Mouse (Mus musculus) stomach, postnatal 0 days (tissue): Measurements from ENCODE around the gene Stx4a. TPM values are rescaled to one million over a fixed set of nuclear protein-coding genes. Genes with fewer than 3 reads are reported as not detected.

Source experiments
- ATAC-seq: fragments of 200-750 bp; cut with Nextera tagmentation; 2 replicates; pipeline ENCODE4 v1.8.0; 2017; ENCODE audit not compliant: low FRiP score, low TSS enrichment
- DNase-seq: peaks from one replicate; pipeline ENCODE4 v3.0.0-alpha.2; 2016; ENCODE audit warnings: low spot score
- H3K27ac ChIP-seq: fragments of 300-500 bp; sonication (generic); replicated peaks from 2 replicates; pipeline ENCODE4 v1.5.1; 2014; ENCODE audit warnings: mild to moderate bottlenecking, control low read depth
- H3K27me3 ChIP-seq: fragments of 300-500 bp; sonication (generic); 2 replicates; pipeline ENCODE4 v1.6.1; 2014; ENCODE audit warnings: low read length; ENCODE audit not compliant: control insufficient read depth, insufficient read depth
- H3K36me3 ChIP-seq: fragments of 300-500 bp; sonication (generic); 2 replicates; pipeline ENCODE4 v1.6.1; 2014; ENCODE audit warnings: low read length, mixed read lengths; ENCODE audit not compliant: control insufficient read depth, insufficient read depth
- H3K4me1 ChIP-seq: fragments of 300-500 bp; sonication (generic); replicated peaks from 2 replicates; pipeline ENCODE4 v1.6.1; 2014; ENCODE audit warnings: antibody characterized with exemption; ENCODE audit not compliant: control insufficient read depth, insufficient read depth
- H3K4me2 ChIP-seq: fragments of 300-500 bp; sonication (generic); replicated peaks from 2 replicates; pipeline ENCODE4 v1.6.1; 2014; ENCODE audit warnings: low read depth, mild to moderate bottlenecking, control low read depth, moderate library complexity
- H3K4me3 ChIP-seq: fragments of 300-500 bp; sonication (generic); 2 replicates; pipeline ENCODE4 v1.5.1; 2014; ENCODE audit warnings: low read depth, low read length, control low read depth
- H3K9ac ChIP-seq: fragments of 300-500 bp; sonication (generic); 2 replicates; pipeline ENCODE4 v1.6.1; 2014; ENCODE audit warnings: mild to moderate bottlenecking, low read length, control low read depth, mixed read lengths
- H3K9me3 ChIP-seq: fragments of 300-500 bp; sonication (generic); 2 replicates; pipeline ENCODE4 v1.6.1; 2016; ENCODE audit warnings: low read length; ENCODE audit not compliant: control insufficient read depth
- CTCF ChIP-seq: IDR thresholded peaks from 2 replicates; pipeline ENCODE4 v1.5.1; 2016; ENCODE audit warnings: antibody characterized with exemption, low read depth, mild to moderate bottlenecking, moderate library complexity
- EP300 ChIP-seq: optimal IDR thresholded peaks from 2 replicates; pipeline ENCODE3; 2016; ENCODE audit warnings: antibody characterized with exemption
- WGBS: fragments of 180-500 bp; shearing (Covaris S2); extraction: QIAGEN DNeasy Blood & Tissue Kit; methylation state at CpG from one replicate; pipeline ENCODE4 v1.1.7; 2014; 5-methylcytosine and 5-hydroxymethylcytosine counted together
- polyA plus RNA-seq: library from polyadenylated mRNA; unstranded; fragments of >200 nt; fragmentation: Nextera tagmentation; extraction: Ambion mirVana; gene quantifications from 2 replicates; pipeline ENCODE4 v1.2.1, GENCODE M21; 2015

Gene Stx4a
- polyA plus RNA-seq, 1 experiment from 2014 or later = 28.4 TPM

DNA sequence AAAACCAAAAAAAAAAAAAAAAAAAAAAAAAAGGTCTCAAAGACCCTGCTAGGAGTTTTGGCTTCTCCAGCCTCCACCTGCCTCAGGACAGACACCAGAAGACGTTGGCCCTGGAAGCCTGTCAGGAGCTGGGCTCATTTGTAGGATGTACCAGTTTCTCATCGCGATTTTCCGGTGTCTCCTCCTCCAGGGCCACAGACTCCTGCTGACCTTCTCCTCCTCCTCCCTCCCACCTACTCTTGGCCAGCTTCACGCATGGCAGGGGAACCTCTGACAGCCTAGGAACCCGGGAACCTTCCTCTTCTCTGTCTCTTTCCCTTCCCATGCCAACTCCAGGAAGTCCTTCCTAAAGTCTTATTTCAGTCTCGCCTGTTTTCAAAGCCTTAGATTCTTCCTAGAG lies 7.0 kb upstream of the Stx4a start:
- 81% methylated on average over 7 of the region's 7 CpGs for WGBS
- TF ChIP-seq EP300 = no peak
- TF ChIP-seq CTCF = no peak
- H3K9ac ChIP-seq = no peak overlapping the region

DNA sequence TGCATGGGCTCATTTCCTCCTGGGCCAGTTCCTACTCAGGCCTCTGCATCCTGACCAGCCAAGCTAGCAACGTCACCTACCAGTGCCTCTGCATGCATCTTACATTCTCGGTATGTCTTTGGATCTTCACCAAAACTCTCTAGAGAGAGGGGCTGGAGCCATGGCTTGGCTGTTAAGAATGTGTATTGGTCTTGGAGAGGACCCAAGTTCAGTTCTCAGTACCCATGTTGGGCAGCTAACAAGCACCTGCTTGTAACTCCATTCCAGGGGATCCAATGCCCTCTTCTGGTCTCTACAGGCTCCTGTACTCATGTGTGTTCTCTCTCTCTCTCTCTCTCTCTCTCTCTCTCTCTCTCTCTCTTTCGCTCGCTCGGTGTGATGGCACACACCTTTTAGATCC lies 6.3 kb upstream of the Stx4a start:
- no peak for ATAC-seq
- WGBS = 88% methylated on average over 5 of the region's 5 CpGs
- H3K36me3 ChIP-seq = no peaks in the 10 kb centered on the region

More for the DNA sequence above, 7.0 kb upstream of the Stx4a start:
- H3K9me3 ChIP-seq = no peaks in the 10 kb centered on the region
- ATAC-seq (no peak), DNase-seq (no peak)
- H3K27ac ChIP-seq = no peak overlapping the region
- H3K36me3 ChIP-seq = no peaks in the 10 kb centered on the region
- H3K4me3 ChIP-seq = no peak overlapping the region
- H3K27me3 ChIP-seq = no peaks in the 10 kb centered on the region
- no peak overlapping the region for H3K4me2 ChIP-seq
- H3K4me1 ChIP-seq = no peaks in the 10 kb centered on the region

GRCm38 (mm10) chr7:127820836-127821509 lies 3.1 kb upstream of the Stx4a start:
- WGBS = 59% methylated on average over 13 of the region's 13 CpGs
- TF ChIP-seq EP300 (no peak), CTCF (no peak)
- no peaks in the 10 kb centered on the region for H3K9me3 ChIP-seq

More for the DNA sequence above, 6.3 kb upstream of the Stx4a start:
- Histone ChIP-seq H3K27ac (no peak overlapping the region), H3K4me1 (no peaks in the 10 kb centered on the region), H3K9ac (no peak overlapping the region), H3K27me3 (no peaks in the 10 kb centered on the region), H3K9me3 (no peaks in the 10 kb centered on the region), H3K4me2 (no peak overlapping the region), H3K4me3 (no peak overlapping the region)
- no peak for TF ChIP-seq EP300
- TF ChIP-seq CTCF = no peak
- no peak for DNase-seq

DNA sequence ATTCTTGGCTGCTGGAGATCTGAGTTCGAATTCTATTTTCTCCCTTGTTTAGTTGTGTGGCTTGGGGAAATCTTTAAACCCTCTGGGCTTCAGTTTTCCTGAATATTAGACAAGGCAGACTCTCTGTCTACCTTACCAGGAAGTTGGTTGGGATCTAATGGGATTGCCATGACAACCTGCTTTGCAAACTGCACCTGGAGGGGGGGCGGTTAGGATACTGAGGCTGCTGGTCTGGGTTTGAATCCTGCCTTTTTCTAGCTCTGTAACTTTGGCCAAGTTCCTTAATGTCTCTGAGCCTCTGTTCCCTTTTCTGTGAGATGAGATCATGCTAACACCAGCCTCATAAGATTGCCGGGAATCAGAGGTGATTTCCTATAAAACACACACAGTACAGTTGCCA lies 1.6 kb upstream of the Stx4a start:
- Histone ChIP-seq H3K36me3 (no peaks in the 10 kb centered on the region), H3K9ac (no peak overlapping the region), H3K4me3 (no peak overlapping the region), H3K27me3 (no peaks in the 10 kb centered on the region), H3K4me2 (no peak overlapping the region), H3K9me3 (no peaks in the 10 kb centered on the region), H3K27ac (no peak overlapping the region), H3K4me1 (no peaks in the 10 kb centered on the region; the same call in 1 of the 2 replicates)
- DNase-seq (no peak), ATAC-seq (no peak)
- TF ChIP-seq CTCF (no peak), EP300 (no peak)
- WGBS = 77% methylated on average over 3 of the region's 3 CpGs

More at GRCm38 (mm10) chr7:127820836-127821509, 3.1 kb upstream of the Stx4a start:
- Histone ChIP-seq H3K4me2 (no peak overlapping the region), H3K36me3 (no peaks in the 10 kb centered on the region), H3K27ac (no peak overlapping the region), H3K9ac (no peak overlapping the region), H3K4me3 (no peak overlapping the region), H3K4me1 (no peaks in the 10 kb centered on the region; the same call in 1 of the 2 replicates), H3K27me3 (no peaks in the 10 kb centered on the region)
- DNase-seq (no peak), ATAC-seq (no peak)

GRCm38 (mm10) chr7:127823236-127824171 lies 590 bp upstream of the Stx4a start:
- H3K4me3 ChIP-seq = peak overlapping the region; percentile 52
- no peak for ATAC-seq
- H3K9ac ChIP-seq = peak overlapping the region; percentile 70
- TF ChIP-seq EP300 (no peak), CTCF (peak; percentile 37; the same call in 1 of the 2 replicates)
- WGBS = 72% methylated on average over 11 of the region's 11 CpGs
- peak overlapping the region; percentile 63 for H3K4me2 ChIP-seq
- no peaks in the 10 kb centered on the region for H3K36me3 ChIP-seq
- H3K4me1 ChIP-seq = no peaks in the 10 kb centered on the region; the same call in 1 of the 2 replicates
- H3K27ac ChIP-seq = no peak overlapping the region
- DNase-seq = no peak
- no peaks in the 10 kb centered on the region for H3K27me3 ChIP-seq
- no peaks in the 10 kb centered on the region for H3K9me3 ChIP-seq
